Mouse (Mus musculus) spleen, embryonic (tissue): ENCODE measurements around the gene Zfp575.
"Not testable (repeated sequence)": the region's sequence is repeated elsewhere in the genome, so short reads cannot be mapped to it uniquely, and the experiment has no call there.

Experiments used
- CTCF ChIA-PET: fragments of 350-600 bp; sonication (Branson Sonifier 250); formaldehyde crosslinking; loops from one replicate; lab custom pipeline; 2022; lab: Charles Lee

Gene Zfp575

GRCm38 (mm10) chr7:24587330-24588105, at the start of gene Zfp575, which contains the start of gene Ethe1:
TSS of gene Zfp575 (minus strand) at chr7:24587641.
TSS of gene Ethe1 (plus strand) at chr7:24587543.
- CTCF ChIA-PET: no interaction called here

GRCm38 (mm10) chr7:24637046-24637445, 49.6 kb upstream of the Zfp575 start:
- CTCF ChIA-PET: no interaction called here

GRCm38 (mm10) chr7:24636264-24636663, 48.8 kb upstream of the Zfp575 start, which contains the start of gene Lypd3:
TSS of gene Lypd3 (plus strand) at chr7:24636550.
- CTCF ChIA-PET: no interaction called here

- CTCF ChIA-PET: no interaction called here
Observed at GRCm38 (mm10) chr7:24630116-24630880, 42.9 kb upstream of the Zfp575 start.

- CTCF ChIA-PET: no interaction called here
Observed at GRCm38 (mm10) chr7:24629672-24630071, 42.2 kb upstream of the Zfp575 start.

- CTCF ChIA-PET: no interaction called here
Observed at GRCm38 (mm10) chr7:24628685-24629610, 41.5 kb upstream of the Zfp575 start.

- CTCF ChIA-PET: interaction anchor here (1.0 kb wide), 1 partner anchor 20 kb away, joined by 4 read pairs; no protein-coding TSS in a partner anchor
Observed at GRCm38 (mm10) chr7:24622967-24623366, 35.5 kb upstream of the Zfp575 start.

GRCm38 (mm10) chr7:24621193-24621592, 33.8 kb upstream of the Zfp575 start:
- CTCF ChIA-PET: no interaction called here

GRCm38 (mm10) chr7:24619671-24620397, 32.4 kb upstream of the Zfp575 start:
- CTCF ChIA-PET: no interaction called here

- CTCF ChIA-PET: not testable (repeated sequence)
Observed at GRCm38 (mm10) chr7:24618374-24618773, 30.9 kb upstream of the Zfp575 start.

- CTCF ChIA-PET: no interaction called here
Observed at GRCm38 (mm10) chr7:24617763-24618162, 30.3 kb upstream of the Zfp575 start.

- CTCF ChIA-PET: interaction anchor here (0.6 kb wide), 2 partner anchors 10 to 350 kb away, joined by 4 to 9 read pairs; no protein-coding TSS in a partner anchor
Observed at GRCm38 (mm10) chr7:24614816-24615215, 27.4 kb upstream of the Zfp575 start.

GRCm38 (mm10) chr7:24612308-24612910, 25.0 kb upstream of the Zfp575 start:
- CTCF ChIA-PET: interaction anchor here (0.7 to 2.0 kb wide), 2 partner anchors 11 to 50 kb away, joined by 4 to 6 read pairs; no protein-coding TSS in a partner anchor

GRCm38 (mm10) chr7:24611709-24612108, 24.3 kb upstream of the Zfp575 start:
- CTCF ChIA-PET: interaction anchor here (0.6 to 2.0 kb wide), 3 partner anchors 10 to 171 kb away, joined by 4 to 6 read pairs (median 4); no protein-coding TSS in a partner anchor

- CTCF ChIA-PET: interaction anchor here (0.6 to 2.0 kb wide), 3 partner anchors 10 to 170 kb away, joined by 4 to 6 read pairs (median 4); no protein-coding TSS in a partner anchor
Observed at GRCm38 (mm10) chr7:24610879-24611494, 23.5 kb upstream of the Zfp575 start.

GRCm38 (mm10) chr7:24610144-24610878, 22.9 kb upstream of the Zfp575 start, which contains the start of gene Phldb3:
TSS of gene Phldb3 (plus strand) at chr7:24610763.
- CTCF ChIA-PET: interaction anchor here (0.9 to 2.0 kb wide), 2 partner anchors 9 kb away, joined by 6 read pairs; no protein-coding TSS in a partner anchor

- CTCF ChIA-PET: no interaction called here
Observed at GRCm38 (mm10) chr7:24608561-24608960, 21.1 kb upstream of the Zfp575 start.

- CTCF ChIA-PET: no interaction called here
Observed at GRCm38 (mm10) chr7:24608017-24608416, 20.6 kb upstream of the Zfp575 start.

GRCm38 (mm10) chr7:24606046-24606445, 18.6 kb upstream of the Zfp575 start:
- CTCF ChIA-PET: no interaction called here
